Mouse (Mus musculus) thymus, adult 2 months (tissue): ENCODE measurements around the gene Atxn7.

Experiments used
- CTCF ChIP-seq: fragments of 200-500 bp; IDR thresholded peaks from 2 replicates; pipeline ENCODE4 v1.5.1; 2012; ENCODE audit warnings: mild to moderate bottlenecking, control low read depth, low read length, moderate library complexity, borderline replicate concordance; ENCODE audit not compliant: control insufficient read depth, poor library complexity, insufficient read depth; ENCODE audit errors: extremely low read depth
- POLR2A ChIP-seq: fragments of 200-500 bp; IDR thresholded peaks from 2 replicates; pipeline ENCODE4 v1.6.1; 2012; ENCODE audit warnings: mild to moderate bottlenecking, low read length, control low read depth, moderate library complexity; ENCODE audit not compliant: control insufficient read depth, poor library complexity, insufficient read depth; ENCODE audit errors: extremely low read depth

DNA sequence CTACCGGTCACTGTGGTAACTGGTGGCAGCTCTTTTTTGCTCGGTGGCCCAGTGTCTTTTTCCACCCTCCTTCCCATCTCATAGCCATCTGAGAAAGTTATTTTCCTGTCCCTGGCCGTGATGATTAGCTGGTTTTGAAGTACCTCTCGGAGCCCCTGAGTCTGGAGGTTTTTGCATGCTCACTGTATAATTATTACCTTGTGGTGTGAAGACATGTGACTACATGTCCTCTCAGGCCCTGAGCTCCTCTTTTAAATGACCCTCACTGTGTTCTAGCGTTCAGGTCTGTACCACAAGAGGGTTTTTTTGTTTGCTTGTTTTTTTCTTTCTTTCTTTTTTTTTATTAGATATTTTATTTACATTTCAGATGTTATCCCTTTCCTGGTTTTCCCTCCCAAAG lies 7.2 kb downstream of the Atxn7 start:
- TF ChIP-seq POLR2A, result no peak
- TF ChIP-seq CTCF, result no peak
